Mouse (Mus musculus) mature B cell (primary cell): ENCODE data around the gene Nkx3-2.

Source experiments
- in situ Hi-C: fragments of 300-500 bp; cut with MboI; formaldehyde crosslinking; loops from 2 replicates; pipeline ENCODE4 v1.14.3; 2019

Gene Nkx3-2

DNA sequence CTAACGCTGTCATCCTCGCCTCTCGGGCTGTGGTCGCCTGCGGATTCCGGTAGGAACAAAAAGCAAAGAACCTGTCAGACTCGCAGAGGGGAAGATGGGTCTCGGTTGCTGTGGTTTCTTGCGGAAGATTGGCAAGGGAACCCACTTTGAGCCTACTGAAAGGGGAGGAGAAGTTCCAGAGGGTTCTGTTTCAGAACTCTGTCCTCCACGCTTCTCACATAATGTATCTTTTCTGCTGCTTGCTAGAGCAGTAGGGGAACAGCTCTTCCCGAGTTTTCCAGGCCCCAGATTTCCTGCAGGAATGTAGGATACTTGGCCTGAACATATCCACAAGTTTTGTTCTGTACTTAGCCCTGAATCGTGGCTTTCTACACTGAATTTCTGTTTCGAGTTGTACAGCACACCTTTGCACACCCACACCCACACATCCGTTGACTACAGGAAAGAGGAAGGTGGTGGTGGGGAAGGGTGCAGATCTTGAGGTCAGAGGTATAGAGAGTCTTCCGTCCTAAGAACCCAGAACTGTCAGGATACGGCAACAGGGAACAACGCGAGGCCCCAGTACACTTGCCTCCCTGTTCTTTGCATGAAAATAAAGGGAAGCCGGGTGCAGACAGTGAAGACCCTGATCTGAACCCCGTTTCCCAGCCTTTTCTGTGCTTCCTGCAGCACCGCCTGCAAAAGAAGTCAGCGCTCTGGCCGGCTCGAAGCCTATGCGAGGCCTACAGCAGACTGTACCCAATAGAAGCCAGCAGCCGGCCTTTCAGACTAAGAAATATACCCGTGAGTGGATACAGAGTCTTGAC is 2.0 kb downstream of the Nkx3-2 start:
- in situ Hi-C loops, result loop anchor here (25.0 kb wide), 1 partner anchor 700 kb away; no protein-coding TSS in a partner anchor

DNA sequence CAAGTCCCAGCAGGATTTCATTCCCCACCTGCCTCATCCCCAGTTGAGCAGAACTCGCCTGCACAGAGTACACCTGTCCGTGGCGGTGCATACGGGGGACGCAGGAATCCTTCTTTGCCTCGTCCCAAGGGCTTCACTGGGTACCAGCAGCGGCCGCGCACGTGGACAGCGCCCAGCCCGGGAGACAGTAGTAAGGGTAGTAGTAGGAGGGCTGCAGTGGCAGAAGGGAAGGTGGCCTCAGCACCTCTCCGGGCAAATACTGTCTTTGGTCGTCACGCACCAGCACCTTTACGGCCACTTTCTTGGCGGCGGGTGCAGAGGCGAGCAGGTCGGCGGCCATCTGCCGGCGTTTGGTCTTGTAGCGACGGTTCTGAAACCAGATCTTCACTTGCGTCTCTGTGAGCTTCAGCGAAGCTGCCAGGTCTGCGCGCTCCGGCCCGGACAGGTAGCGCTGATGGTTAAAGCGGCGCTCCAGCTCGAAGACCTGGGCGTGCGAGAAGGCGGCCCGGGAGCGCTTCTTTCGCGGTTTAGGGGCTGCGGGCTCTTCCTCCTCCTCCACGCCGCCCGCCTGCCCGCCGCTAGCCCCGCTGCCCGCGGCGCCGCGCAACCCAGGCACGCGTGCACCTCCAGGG is 2.7 kb downstream of the Nkx3-2 start:
- in situ Hi-C loops, result loop anchor here (25.0 kb wide), 1 partner anchor 699 kb away; no protein-coding TSS in a partner anchor

DNA sequence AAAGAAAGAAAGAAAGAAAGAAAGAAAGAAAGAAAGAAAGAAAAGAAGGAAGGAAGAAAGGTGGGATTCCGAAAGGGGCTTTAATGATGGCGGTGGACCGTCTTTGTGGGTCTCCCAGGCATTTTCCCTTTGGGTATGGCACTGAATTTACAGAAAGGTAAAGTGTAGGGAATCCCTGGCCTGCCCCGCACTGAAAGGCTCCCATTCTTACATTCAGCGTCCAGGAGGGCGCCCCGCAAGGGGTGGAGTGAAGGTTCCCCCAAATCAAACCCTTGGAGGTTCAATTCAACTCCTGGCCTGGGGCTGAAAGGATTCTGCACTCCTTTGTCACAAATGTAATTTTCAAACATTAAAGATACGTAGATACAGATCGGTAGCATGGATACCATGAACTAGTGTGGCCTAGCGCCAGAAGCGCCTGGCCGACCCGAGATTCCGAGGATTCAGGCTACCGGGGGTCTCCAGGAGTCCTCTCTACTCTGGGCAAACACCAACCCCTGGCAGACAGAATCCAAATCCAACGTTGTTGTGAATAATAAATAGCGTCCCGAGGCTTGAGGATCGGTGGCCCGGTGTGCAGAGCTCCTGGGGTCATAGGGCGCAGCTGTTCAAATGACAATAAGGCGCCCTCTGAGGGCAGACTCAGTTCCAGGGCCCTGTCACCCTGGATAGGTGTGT is 3.3 kb downstream of the Nkx3-2 start:
- in situ Hi-C loops, result loop anchor here (25.0 kb wide), 1 partner anchor 699 kb away; no protein-coding TSS in a partner anchor

DNA sequence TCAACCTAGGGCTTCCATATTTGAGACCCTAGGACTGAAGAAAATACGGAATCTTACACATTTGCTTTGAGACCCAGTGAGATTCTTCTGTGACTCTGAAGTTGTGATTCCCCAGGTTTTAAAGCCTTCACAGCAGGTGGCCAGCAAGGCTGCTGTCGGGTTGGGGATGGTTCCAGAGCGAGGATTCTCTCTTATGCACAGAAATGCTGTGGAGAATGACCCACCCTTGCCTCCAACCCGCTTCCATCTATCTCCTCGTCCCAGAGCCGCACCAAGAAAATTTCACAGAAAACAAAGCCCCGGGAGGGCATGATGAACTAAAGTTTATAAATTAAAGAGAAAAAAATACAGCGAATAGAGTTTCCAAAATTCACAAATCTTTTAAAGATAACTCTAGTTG is 4.2 kb downstream of the Nkx3-2 start:
- in situ Hi-C loops, result loop anchor here (25.0 kb wide), 1 partner anchor 698 kb away; no protein-coding TSS in a partner anchor

DNA sequence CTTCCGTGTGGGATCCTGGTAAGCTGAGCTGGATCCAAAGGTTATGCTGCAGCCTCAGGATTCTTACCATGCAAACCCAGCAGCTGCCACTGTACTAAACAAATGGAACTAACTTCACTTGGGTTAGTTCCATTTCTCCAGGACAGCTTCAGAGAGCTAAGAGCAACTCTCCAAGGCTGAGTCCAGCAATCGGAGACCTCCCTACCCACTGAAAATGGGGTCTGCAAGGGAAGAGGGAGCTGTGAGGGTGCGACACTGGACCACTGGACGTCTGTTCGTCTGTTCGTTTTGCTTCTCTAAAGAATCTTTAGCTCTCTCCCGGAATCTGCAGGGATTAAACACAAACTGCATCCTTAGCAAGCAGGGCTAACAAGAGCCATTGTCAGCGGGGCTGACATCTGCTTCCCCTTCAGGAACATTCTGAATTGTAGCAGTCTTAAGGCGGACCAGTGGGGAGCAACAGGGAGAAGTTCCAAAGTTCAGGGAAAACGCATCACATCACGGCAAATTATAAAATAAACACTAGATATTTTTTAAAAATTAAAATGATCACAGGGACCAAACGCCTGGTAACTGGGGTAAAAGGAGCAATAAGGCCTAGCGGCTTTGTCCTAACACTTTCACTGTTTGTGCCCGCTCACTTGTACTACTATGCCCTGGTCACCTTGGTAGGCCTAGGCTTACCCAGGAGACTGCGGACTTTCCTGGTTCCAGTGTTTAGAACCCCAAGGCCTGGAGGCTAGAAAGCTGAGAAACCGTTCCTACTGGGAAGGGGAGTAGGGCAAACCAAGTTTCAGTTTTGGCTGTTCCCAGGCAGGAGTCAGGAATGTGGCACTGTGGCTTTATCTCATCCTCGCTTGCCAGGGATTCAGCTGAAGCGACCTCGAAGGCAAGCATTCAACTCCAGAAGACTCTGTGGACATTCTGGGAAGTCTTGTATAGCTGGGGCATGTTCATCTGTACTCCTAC is 5.3 kb downstream of the Nkx3-2 start:
- in situ Hi-C loops, result loop anchor here (25.0 kb wide), 1 partner anchor 697 kb away; no protein-coding TSS in a partner anchor

DNA sequence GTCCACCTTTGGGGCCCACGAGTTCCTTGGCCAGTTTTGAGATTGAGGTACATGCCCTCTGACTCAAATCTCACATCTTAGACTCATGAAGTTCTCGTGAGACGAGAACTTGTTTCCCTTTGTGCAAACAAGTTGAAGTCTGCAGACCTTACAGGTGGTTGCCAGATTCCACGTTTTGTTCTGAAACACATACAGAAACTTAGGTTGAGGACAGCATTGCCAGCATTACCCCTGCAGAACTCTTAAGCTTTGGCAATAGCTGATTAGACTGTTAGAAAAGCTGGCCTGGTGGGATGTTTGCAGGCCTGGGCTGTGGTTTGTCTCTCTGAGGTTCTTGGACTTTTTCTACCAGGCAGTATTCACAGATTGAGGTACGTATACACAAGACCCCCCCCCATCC is 7.0 kb downstream of the Nkx3-2 start:
- in situ Hi-C loops, result loop anchor here (25.0 kb wide), 1 partner anchor 695 kb away; no protein-coding TSS in a partner anchor

DNA sequence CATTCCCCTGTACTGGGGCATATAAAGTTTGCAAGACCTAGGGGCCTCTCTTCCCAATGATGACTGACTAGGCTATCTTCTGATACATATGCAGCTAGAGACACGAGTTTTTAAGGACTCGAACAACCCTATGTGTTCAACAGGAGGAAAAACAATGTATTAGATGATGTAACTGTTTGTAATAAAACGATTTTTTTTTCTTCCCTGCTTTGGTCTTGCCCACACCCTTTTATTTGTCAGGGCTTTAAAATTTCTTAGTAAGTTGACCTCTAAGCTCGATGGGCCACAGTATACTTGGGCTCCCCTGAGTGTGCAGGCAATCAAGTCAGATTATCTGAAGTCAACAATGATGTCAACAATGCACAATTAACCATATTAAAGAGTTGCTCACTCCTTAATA is 7.9 kb downstream of the Nkx3-2 start:
- in situ Hi-C loops, result loop anchor here (25.0 kb wide), 1 partner anchor 694 kb away; no protein-coding TSS in a partner anchor

DNA sequence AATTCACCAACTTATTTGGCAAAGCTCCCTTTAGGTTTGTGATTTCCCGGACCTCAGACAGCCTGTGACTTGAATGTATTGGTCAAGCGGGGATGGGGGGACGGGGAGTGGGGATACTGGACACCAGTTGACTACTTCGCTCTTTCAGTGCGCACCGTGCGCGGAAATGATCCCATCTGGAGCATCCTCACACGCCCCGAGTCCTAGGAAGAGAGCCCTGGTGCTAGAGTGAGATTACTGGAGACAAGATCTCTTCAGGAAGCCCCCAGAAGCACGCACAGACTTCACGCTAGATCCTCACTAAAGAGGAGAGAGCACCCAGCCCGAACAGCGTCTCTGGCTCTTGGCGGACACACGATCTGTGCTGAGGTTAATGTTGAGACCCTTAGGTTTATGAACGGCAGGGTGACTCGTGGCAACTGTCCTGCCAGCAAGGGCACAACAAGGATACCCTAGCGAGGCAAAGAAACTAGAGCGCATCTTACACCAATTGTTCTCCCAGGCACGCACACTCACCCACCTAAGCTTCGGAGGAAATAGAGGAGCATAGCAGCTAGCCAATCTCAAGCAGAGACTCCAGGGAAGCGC is 8.8 kb downstream of the Nkx3-2 start:
- in situ Hi-C loops, result loop anchor here (25.0 kb wide), 1 partner anchor 693 kb away; no protein-coding TSS in a partner anchor

DNA sequence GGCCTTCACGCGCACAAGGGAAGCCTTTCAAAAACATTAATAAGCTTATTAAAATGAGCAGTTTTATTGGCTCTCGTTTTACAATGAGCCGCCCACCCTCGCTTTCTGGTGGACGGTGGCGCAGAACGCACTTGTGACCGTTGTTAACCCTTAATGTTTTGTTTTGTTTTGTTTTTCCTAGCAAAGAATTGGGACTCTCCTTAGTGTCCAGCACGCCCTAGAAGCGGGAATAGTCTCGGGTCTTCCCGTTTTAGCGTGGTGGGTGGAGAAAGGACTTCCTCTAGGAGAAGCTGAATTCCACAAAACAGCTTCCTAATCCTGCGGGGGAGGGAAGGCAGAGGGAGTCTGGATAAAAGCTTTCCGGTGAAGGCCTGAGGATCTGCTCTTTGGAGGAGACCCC is 9.5 kb downstream of the Nkx3-2 start:
- in situ Hi-C loops, result loop anchor here (25.0 kb wide), 1 partner anchor 693 kb away; no protein-coding TSS in a partner anchor

DNA sequence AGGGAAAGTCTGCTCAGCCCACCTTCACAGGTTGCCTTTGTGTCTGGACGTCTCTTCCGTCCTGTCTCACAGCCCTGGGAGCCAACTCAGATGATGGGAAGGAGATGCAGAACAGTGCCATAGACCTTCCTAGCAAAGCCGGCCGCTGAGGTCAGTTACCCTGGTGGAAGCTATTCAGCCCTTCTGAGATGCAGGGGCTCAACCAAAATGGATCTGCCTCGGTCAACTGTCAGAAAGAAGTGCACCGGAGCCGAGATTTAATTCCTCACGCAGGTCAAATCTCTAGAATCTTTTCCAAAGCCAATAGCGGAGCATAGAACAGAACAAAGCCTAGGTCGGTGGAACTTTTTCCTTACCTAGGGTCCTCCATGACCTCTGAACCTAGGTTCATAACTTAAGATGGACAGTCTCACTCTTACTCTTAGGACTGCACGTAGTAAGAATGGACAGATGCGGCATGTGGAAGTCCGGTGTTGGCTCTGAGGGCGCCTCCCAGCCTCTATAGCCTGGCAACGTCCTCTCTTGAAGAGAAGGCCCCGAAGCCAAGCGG is 10.0 kb downstream of the Nkx3-2 start:
- in situ Hi-C loops, result loop anchor here (25.0 kb wide), 1 partner anchor 692 kb away; no protein-coding TSS in a partner anchor

DNA sequence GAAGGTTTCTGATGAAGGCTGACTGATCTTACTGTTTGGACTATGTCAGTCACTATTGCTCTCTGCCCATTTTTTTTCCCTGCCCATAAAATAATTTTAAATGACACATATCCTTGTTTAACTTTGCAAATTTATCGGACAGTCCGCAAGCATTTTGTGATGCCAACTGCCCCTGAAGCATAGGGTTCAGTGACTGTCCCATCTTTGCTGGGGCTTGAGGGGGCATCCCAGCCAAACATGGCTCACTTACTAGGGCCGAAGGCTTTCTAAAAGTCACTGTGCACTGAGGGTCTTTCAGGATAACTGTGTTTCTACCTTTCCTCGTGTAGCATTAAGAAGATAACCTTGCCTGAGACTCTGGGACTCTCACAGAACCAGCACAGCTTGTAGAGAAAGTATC is 11.6 kb downstream of the Nkx3-2 start:
- in situ Hi-C loops, result loop anchor here (25.0 kb wide), 1 partner anchor 690 kb away; no protein-coding TSS in a partner anchor

DNA sequence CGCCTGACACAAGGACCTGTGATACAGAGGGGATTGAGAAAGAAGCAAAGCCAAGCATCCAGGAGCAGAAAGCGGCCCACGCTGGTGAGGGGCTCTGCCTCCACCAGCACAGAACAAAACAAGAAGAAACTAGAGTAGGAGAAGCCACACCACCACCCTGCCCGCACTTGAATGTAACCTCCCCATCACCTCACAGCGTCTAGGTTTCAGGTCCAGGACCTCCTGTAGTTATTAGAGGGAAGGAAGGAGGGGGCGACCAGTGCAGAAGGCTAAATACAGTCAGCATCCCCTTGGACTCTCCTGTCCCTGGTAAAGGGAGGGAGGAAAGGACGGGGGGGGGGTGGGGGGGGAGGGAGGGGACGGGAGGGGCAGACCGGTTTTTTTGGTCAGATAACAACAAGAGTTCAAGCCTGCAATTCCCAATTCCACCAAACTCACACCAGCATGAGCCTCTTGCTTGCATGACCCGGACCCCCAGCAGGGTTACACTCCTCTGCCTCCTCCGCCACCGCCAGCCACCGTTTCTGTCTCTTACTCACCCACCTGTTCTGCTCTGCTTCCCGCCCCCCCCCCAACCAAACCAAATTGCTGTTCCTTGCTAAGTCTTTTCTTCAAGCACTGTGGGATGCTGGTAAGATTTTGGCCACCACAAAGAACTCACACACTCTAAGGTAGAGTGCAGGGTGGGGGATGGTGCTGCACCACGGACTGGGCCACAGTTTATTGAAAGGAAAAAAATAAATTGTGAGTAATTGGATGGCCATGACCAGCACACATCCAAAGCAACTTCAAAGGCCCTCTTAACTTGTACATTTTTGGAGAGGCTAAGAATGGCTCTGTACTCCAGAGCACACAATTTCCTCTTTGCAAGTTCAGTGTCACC is 19.2 kb downstream of the Nkx3-2 start:
- in situ Hi-C loops, result no loop called here

DNA sequence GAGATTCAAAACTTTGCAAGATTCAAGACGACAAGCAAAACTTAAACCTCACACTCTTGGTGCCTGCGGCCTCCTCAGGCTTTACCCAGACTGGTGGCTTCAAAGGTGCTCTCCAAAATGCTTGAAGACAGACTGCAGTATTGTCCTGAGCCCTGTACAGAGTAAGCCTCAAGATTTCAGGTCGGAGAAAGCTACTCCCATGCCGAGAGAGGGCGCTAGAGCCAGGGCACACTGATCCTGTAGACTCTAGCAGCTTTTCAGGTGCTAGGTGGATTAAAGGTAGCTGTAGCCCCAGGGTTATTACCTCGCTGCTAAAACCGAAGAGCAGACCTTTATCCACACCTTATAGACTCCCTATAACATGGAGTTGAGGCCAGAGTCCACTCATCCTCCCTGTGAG is 20.1 kb downstream of the Nkx3-2 start:
- in situ Hi-C loops, result no loop called here

DNA sequence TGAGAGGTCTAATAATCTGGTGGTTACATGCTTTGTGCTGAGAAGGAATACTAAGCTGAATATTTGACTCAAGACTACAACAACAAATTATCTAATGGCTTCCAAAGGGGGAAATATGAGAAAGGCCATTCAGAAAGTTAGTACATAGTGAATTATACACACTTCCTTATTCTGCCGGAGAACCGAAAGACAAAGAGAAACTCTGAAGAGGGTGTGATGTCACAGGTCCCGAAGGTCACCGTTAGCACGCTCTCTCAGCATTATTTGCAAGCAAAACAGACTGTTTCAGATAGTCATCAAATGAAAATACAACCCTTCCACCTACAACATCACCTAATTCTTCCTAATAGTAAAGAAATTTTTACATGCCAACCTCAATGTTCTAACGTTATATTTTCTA is 25.5 kb downstream of the Nkx3-2 start:
- in situ Hi-C loops, result no loop called here

DNA sequence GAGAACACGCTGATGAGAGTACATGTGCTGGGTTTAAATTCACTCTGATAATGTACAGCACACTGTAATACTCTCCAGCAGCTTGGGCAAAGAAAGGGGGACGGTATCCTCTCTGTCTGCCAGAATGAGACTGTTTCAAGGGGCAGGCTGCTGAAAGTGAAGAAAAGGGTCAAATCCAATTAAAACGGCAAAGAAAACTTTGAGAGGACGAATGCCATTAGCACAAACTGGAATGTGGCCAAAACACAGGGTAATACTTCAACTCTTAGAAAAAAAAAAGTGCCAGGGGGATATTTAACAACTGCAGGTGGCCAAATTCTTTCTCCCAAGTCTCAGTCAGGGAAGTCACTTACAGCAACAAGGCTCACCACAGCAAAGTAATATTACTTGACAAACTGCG is 27.3 kb downstream of the Nkx3-2 start:
- in situ Hi-C loops, result no loop called here

DNA sequence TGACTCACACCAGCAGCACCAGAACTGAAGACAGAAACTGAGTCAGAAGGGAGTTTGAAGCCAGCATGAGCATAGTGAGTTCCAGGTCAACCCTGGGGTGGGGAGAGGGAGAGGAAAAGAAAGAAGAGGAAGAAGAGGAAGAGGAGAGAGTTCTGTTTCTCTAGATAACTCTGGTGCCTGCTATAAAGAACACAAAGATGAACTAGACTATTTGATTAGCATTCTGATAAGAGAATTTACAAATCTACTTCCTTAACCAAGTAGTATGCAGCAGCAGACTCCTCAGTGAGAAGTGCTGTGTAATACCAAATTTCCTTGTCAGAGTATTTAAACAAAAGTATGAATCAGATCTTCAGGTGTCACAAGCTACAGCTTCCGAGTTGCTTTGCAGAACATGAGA is 37.3 kb downstream of the Nkx3-2 start:
- in situ Hi-C loops, result no loop called here

DNA sequence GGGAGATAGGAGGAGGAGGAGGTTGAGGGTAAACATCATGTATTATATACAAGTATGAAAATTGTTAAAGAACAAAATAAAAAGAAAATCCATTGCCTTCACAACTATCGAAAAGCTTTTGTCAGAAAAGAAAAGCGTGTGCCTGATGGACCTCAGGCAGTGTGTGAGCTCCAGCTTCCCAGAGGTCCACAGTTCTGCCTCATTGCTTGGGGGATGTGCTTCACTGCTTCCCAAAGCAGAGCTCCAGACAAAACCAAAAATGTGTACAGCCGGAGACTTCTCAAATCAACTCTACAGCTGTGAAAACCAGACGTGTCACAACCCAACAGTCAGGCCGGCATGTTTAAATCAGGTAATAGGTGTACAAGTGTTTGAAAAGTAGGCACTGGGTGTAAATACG is 38.7 kb downstream of the Nkx3-2 start:
- in situ Hi-C loops, result no loop called here
